Mouse (Mus musculus) ES-E14 (cell line): Measurements from ENCODE around the gene Car9.

Experiments
- CHD2 ChIP-seq: IDR thresholded peaks from 2 replicates; pipeline ENCODE4 v1.6.1; 2014; ENCODE audit warnings: mild to moderate bottlenecking, low read depth, low read length, inconsistent platforms
- ZNF384 ChIP-seq: IDR thresholded peaks from 2 replicates; pipeline ENCODE4 v1.6.1; 2012; ENCODE audit warnings: low read depth, low read length, inconsistent platforms

- no peak for TF ChIP-seq CHD2
- TF ChIP-seq ZNF384: no peak
These were observed 28.8 kb upstream of the Car9 start for GRCm38 (mm10) chr4:43477857-43478533.
